In the genomic region with DNA sequence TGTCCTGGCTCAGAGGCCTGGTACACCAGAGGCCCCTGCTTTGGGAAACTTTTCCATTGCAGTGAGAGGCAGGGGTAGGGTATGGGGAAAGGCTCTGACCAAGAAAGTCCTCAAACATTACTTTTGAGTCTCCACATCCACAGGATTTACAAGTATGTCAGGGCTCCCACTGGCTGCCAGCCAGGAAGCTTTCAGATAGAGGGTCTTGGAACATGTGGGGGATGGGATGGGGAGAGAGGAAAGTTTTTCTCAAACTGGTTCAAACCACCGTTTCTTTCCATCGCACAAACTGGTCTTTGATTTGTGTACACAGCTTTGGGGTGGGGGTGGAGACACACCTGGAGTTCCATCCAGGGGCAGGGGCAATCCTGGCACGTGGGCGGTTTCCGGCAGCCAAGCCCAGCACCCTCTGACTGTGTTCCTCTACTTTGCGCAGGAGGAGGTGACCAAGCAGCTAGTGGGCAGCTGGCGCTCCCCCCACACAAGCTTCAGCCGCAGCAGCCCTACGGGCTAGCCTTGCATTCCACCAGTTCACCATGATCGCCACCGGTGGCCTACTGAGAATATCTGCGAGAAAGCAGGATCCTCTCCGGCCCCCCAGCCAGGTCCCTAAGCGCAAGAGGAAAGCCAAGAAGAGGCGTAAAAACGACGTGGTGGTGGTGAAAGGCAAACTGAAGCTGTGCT, we compare ENCODE assay signal across 9 mouse cellular contexts. TPM values are rescaled to one million over a fixed set of nuclear protein-coding genes. Genes with fewer than 3 reads are reported as not detected.
DNase-seq lines count a peak whose midpoint lies in the region; ATAC-seq and TF ChIP-seq lines count a peak whose summit lies in the region.
"Had no signal": no experiment of that assay in that cellular context is flagged by ENCODE, and none has a peak within 500 bp of the region (broad histone marks: within the 10 kb centered on the region; RNA-seq: fewer than 3 reads in every experiment).

No protein-coding gene starts in this region.

- H3K27me3 ChIP-seq in lung, embryonic 14.5 days (ENCODE audit: insufficient read depth, low read length) = peaks cover 51% of the 10 kb centered on the region
- H3K27me3 ChIP-seq in hindbrain, embryonic 15.5 days = peaks cover 1% of the 10 kb centered on the region; the same call in 1 of the 2 replicates
- peaks cover 50% of the 10 kb centered on the region for H3K27me3 ChIP-seq in neural tube, embryonic 13.5 days

- H3K36me3 ChIP-seq in lung, embryonic 14.5 days (ENCODE audit: insufficient read depth) = no peaks in the 10 kb centered on the region
- H3K36me3 ChIP-seq in hindbrain, embryonic 15.5 days = no peaks in the 10 kb centered on the region
- H3K36me3 ChIP-seq in neural tube, embryonic 13.5 days = no peaks in the 10 kb centered on the region

- TF ChIP-seq CTCF in lung, embryonic 14.5 days (IDR thresholded peaks at IDR 0.05; ENCODE audit: low read depth) = no peak

- H3K9me3 ChIP-seq in lung, embryonic 14.5 days (ENCODE audit: low read depth, low read length) = no peaks in the 10 kb centered on the region
- no peaks in the 10 kb centered on the region for H3K9me3 ChIP-seq in hindbrain, embryonic 15.5 days
- H3K9me3 ChIP-seq in neural tube, embryonic 13.5 days = no peaks in the 10 kb centered on the region

- ATAC-seq in lung, embryonic 14.5 days (ENCODE audit: insufficient read depth) = no peak
- ATAC-seq in hindbrain, embryonic 15.5 days (ENCODE audit: low FRiP score, low read depth) = no peak
- no peak for ATAC-seq in neural tube, embryonic 13.5 days (ENCODE audit: low read depth)
- ATAC-seq in CD4-positive, CD25-positive, alpha-beta regulatory T cell, adult 4 months = no peak
- ATAC-seq in erythroblast, adult 5-6 weeks (replicated peaks; ENCODE audit: low FRiP score, poor library complexity, severe bottlenecking) = no peak

- H3K27ac ChIP-seq in lung, embryonic 14.5 days (ENCODE audit: low read depth) = no peak overlapping the region
- H3K27ac ChIP-seq in hindbrain, embryonic 15.5 days (replicated peaks) = no peak overlapping the region
- no peak overlapping the region for H3K27ac ChIP-seq in neural tube, embryonic 13.5 days (replicated peaks)

- peaks cover 6% of the 10 kb centered on the region; the same call in 1 of the 2 replicates for H3K4me1 ChIP-seq in lung, embryonic 14.5 days (ENCODE audit: insufficient read depth)
- H3K4me1 ChIP-seq in hindbrain, embryonic 15.5 days (replicated peaks) = peaks cover 45% of the 10 kb centered on the region
- peaks cover 50% of the 10 kb centered on the region for H3K4me1 ChIP-seq in neural tube, embryonic 13.5 days (replicated peaks)

- 11% methylated on average over 17 of the region's 17 CpGs for WGBS in lung, embryonic 14.5 days
- 16% methylated on average over 17 of the region's 17 CpGs for WGBS in hindbrain, embryonic 15.5 days
- 15% methylated on average over 17 of the region's 17 CpGs for WGBS in neural tube, embryonic 13.5 days

- DNase-seq in gastrocnemius, postnatal 10 days = peak; percentile 7
- no peak for DNase-seq in gastrocnemius, postnatal 14 days
- DNase-seq in lung, embryonic 14.5 days = peak; percentile 71
- no peak for DNase-seq in lung, postnatal 14 days

- intact Hi-C loops in gastrocnemius, postnatal 14 days (cut with DNase I; ENCODE audit: low total_unique reads) = no loop called here

- H3K4me3 ChIP-seq in lung, embryonic 14.5 days (ENCODE audit: low read depth, low read length) = peak overlapping the region; percentile 53; the same call in 1 of the 2 replicates
- H3K4me3 ChIP-seq in hindbrain, embryonic 15.5 days = peak overlapping the region; percentile 56
- H3K4me3 ChIP-seq in neural tube, embryonic 13.5 days = peak overlapping the region; percentile 57

- H3K4me2 ChIP-seq in lung, embryonic 14.5 days = peak overlapping the region; percentile 98
- H3K4me2 ChIP-seq in hindbrain, embryonic 15.5 days = peak overlapping the region; percentile 97
- peak overlapping the region; percentile 96 for H3K4me2 ChIP-seq in neural tube, embryonic 13.5 days

- no peak overlapping the region for H3K9ac ChIP-seq in lung, embryonic 14.5 days
- no peak overlapping the region for H3K9ac ChIP-seq in hindbrain, embryonic 15.5 days
- 0 out of 2 replicates have a peak overlapping the region, but pooled peaks have one; percentile 80 for H3K9ac ChIP-seq in neural tube, embryonic 13.5 days

RNA-seq across cellular contexts. Expression of a gene that starts 13.6 kb away (rescaled TPM):
- total RNA-seq in gastrocnemius, postnatal 10 days (2021) = 1 to 10 TPM in 1 of 2 experiments, under 1 TPM in 1; 0.42 to 1.2 TPM
- under 1 TPM; 0.27 to 0.49 TPM for total RNA-seq in gastrocnemius, postnatal 14 days (2021)
- 0.41 and 0.54 TPM in 2 replicates for polyA plus RNA-seq in lung, embryonic 14.5 days (2014; fragmentation: Nextera tagmentation; extraction: Ambion mirVana)
- 3.5 and 4.6 TPM in 2 replicates for polyA plus RNA-seq in hindbrain, embryonic 15.5 days (2015; fragmentation: Nextera tagmentation; extraction: Ambion mirVana)
- 2.7 TPM in 2 replicates for polyA plus RNA-seq in neural tube, embryonic 13.5 days (2015; fragmentation: Nextera tagmentation; extraction: Ambion mirVana)
- polyA plus RNA-seq in CD4-positive, CD25-positive, alpha-beta regulatory T cell, adult 4 months (2017; shearing (Covaris generic)) = not detected
- total RNA-seq in erythroblast, adult 5-6 weeks (2015; ENCODE audit: low replicate concordance) = not detected in 2 replicates
- total RNA-seq in erythroblast, adult 5-6 weeks (2017; ENCODE audit: low replicate concordance) = not detected in 2 replicates
- total RNA-seq: neutrophil, adult 5-6 weeks had no signal

Comparison
In these comparisons a context has a peak if more than half of its experiments do, and no peak if none do; other contexts are left out.
1. DNase-seq: peak in gastrocnemius, postnatal 10 days (single experiment) and lung, embryonic 14.5 days (single experiment); none in gastrocnemius, postnatal 14 days (single experiment) and lung, postnatal 14 days (single experiment).
2. Peak in every context shown above with its lines, with median percentiles within 50 percentile points of each other: H3K4me2 ChIP-seq and H3K4me3 ChIP-seq.